Mouse (Mus musculus): ENCODE data around the gene Ifi47. TPM values are rescaled to one million over a fixed set of nuclear protein-coding genes. Genes with fewer than 3 reads are reported as not detected.

The Ifi47 gene
- polyA plus RNA-seq, 1 experiment from 2014 or later = 2.3 TPM

DNA sequence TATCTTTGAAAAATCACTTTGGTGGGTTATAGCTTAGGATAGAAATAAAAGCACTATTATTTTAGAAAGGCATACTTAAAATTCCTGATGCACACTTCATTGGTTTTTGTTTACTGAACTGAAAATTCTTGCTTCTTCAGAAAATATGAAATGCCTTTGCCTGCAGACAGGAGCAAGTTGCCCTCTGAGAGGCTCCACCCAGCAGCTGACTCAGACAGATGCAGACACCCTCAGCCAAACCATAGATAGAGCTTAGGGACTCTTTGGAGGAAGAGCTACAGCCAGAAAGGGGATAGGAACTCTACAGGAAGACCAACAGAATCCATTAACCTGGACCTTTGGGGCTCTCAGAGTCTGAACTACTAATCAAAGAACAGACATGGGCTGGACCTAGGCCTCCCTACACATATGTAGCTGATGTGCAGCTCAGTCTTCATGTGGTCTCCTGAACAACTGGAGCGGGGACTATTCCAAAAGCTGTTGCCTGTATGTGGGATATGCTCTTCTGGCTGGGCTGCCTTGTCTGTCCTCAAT lies 15.7 kb downstream of the Ifi47 start:
- no peak overlapping the region for H3K27ac ChIP-seq
- no peak overlapping the region for H3K9ac ChIP-seq
- 96% methylated on average over 1 of the region's 1 CpGs for WGBS
- no peak for ATAC-seq (ENCODE audit: insufficient read depth, low FRiP score, low read depth)
- H3K4me2 ChIP-seq = no peak overlapping the region
- no peaks in the 10 kb centered on the region for H3K36me3 ChIP-seq
- no peaks in the 10 kb centered on the region for H3K27me3 ChIP-seq (replicated peaks)
- no peaks in the 10 kb centered on the region for H3K9me3 ChIP-seq
- no peak overlapping the region for H3K4me3 ChIP-seq (replicated peaks)
- peaks cover 7% of the 10 kb centered on the region; the same call in 1 of the 2 replicates for H3K4me1 ChIP-seq

DNA sequence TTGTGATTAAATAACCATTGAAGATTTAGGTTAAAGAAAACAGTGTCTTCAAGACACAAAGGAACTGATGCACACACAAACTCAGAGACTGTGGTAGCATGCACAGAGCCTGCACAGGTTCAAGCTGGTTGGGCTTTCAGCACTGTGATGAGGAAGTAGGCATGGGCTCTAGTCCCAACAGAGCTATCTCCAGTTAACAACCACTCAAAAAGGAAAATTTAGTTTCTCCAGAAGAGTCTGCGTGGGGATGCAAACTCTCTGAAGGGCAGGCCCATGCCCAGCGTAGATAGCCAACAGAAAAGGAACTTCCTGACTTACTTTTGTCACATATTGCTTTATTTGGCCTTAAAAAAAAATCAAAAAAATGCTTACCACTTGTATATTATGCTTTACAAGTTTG lies 16.4 kb downstream of the Ifi47 start:
- Histone ChIP-seq H3K9me3 (no peaks in the 10 kb centered on the region), H3K4me3 (replicated peaks) (no peak overlapping the region), H3K4me1 (peaks cover 6% of the 10 kb centered on the region; the same call in 1 of the 2 replicates), H3K27ac (no peak overlapping the region), H3K36me3 (no peaks in the 10 kb centered on the region), H3K9ac (no peak overlapping the region), H3K27me3 (replicated peaks) (no peaks in the 10 kb centered on the region), H3K4me2 (no peak overlapping the region)
- ATAC-seq (ENCODE audit: insufficient read depth, low FRiP score, low read depth) = no peak
- 84% methylated on average over 2 of the region's 2 CpGs for WGBS

DNA sequence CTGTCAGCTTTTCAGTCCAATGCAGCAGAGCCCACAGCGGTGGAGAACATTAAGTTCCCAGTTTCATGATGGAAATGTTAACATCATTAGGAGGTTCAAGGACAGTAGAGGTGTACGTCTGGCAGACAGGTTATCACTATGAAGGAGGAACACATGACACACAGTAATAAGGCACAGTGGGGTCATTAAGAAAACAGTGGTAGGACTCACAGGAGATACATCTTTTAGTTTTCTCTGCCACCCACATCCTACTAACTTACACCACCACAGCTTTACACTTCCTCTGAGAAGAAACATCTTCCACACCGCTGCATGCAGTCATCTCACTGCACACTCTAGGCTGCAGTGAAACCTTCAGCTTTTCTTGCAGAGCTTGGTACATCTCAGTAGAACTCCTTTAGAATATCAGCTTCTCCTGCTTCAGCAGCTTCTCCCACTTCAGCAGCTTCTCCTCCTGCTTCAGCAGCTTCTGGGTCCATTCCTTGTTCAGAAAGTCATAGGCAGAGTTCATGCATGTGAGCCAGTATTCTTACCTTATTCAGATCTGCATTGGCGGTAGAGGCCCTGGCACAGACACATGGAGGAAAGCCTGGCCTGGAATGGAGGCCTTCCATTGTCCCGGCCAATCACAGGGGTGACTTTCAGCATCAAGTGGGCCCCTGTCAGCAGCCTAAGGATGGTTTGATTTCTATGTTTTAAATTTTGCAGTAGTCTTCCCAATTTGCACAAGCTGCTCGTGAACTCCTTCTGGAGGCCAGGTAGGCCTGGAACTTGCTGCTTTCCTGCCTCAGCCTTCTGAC lies 17.7 kb downstream of the Ifi47 start:
- H3K9me3 ChIP-seq = no peaks in the 10 kb centered on the region
- H3K27me3 ChIP-seq (replicated peaks) = no peaks in the 10 kb centered on the region
- no peaks in the 10 kb centered on the region for H3K4me1 ChIP-seq
- no peak overlapping the region for H3K4me2 ChIP-seq
- H3K9ac ChIP-seq = no peak overlapping the region
- WGBS = 80% methylated on average over 6 of the region's 6 CpGs
- H3K36me3 ChIP-seq = no peaks in the 10 kb centered on the region
- ATAC-seq (ENCODE audit: insufficient read depth, low FRiP score, low read depth) = no peak
- H3K4me3 ChIP-seq (replicated peaks) = no peak overlapping the region
- H3K27ac ChIP-seq = no peak overlapping the region

DNA sequence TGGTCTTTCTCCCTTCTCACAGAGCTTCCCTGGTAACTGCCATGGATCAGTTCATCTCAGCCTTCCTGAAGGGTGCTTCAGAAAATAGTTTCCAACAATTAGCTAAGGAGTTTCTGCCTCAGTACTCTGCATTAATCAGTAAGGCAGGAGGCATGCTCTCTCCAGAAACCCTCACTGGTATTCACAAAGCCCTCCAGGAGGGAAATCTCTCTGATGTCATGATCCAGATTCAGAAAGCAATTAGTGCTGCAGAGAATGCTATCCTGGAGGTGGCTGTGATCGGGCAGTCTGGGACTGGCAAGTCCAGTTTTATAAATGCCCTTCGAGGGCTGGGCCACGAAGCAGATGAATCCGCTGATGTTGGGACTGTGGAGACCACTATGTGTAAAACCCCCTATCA lies 19.0 kb downstream of the Ifi47 start:
- Histone ChIP-seq H3K36me3 (no peaks in the 10 kb centered on the region), H3K4me1 (no peaks in the 10 kb centered on the region), H3K9me3 (no peaks in the 10 kb centered on the region), H3K27ac (no peak overlapping the region), H3K4me2 (no peak overlapping the region), H3K9ac (no peak overlapping the region), H3K4me3 (replicated peaks) (no peak overlapping the region), H3K27me3 (replicated peaks) (no peaks in the 10 kb centered on the region)
- ATAC-seq (ENCODE audit: insufficient read depth, low FRiP score, low read depth) = no peak
- WGBS = 90% methylated on average over 4 of the region's 4 CpGs

DNA sequence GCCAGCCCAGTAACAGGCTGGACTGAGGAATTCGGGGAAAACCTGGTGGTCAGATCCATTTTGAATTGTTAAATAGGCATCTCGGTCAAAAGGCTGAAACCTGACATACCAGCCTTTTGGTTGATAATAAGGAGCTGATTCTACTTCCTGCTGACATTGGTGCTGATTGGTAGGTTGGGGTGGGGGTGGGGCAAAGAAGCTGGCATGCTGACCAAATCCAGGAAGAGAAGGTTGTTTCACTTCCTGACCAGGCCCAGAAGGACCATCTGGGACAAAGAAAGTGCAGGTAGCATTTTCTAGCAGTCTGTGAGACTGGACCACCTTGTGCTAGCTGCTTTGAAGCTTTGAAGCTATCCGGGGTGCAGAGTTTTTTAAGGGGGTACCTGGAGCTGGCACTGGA lies 24.0 kb downstream of the Ifi47 start:
- H3K27me3 ChIP-seq (replicated peaks) = no peaks in the 10 kb centered on the region
- WGBS = 79% methylated on average over 3 of the region's 3 CpGs
- no peak overlapping the region for H3K9ac ChIP-seq
- ATAC-seq (ENCODE audit: insufficient read depth, low FRiP score, low read depth) = no peak
- no peak overlapping the region for H3K27ac ChIP-seq
- no peaks in the 10 kb centered on the region for H3K4me1 ChIP-seq
- H3K4me2 ChIP-seq = no peak overlapping the region
- no peaks in the 10 kb centered on the region for H3K9me3 ChIP-seq
- no peak overlapping the region for H3K4me3 ChIP-seq (replicated peaks)
- H3K36me3 ChIP-seq = no peaks in the 10 kb centered on the region

DNA sequence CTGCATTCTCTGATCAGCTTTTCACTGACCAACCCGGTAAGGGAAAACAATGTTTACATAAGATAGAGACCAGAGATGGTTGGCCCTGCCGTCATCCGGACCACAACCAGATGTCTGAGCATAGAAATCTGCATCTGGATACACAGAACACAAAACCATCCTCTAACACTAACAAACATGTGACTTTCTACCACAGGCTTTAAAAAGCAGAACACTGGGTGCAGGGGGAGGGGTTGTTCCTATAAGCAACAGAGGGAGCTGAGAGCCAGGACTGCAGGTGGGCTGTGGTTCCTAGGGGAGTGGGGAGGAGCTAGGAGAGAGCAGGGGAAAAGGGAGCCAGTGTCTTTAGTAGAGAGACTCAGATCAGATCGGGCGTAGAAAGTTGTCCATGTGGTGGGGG lies 25.1 kb downstream of the Ifi47 start:
- Histone ChIP-seq H3K9me3 (no peaks in the 10 kb centered on the region), H3K36me3 (no peaks in the 10 kb centered on the region), H3K9ac (no peak overlapping the region), H3K4me1 (no peaks in the 10 kb centered on the region), H3K27ac (no peak overlapping the region), H3K27me3 (replicated peaks) (no peaks in the 10 kb centered on the region), H3K4me2 (no peak overlapping the region), H3K4me3 (replicated peaks) (no peak overlapping the region)
- 26% methylated on average over 5 of the region's 5 CpGs for WGBS
- no peak for ATAC-seq (ENCODE audit: insufficient read depth, low FRiP score, low read depth)

DNA sequence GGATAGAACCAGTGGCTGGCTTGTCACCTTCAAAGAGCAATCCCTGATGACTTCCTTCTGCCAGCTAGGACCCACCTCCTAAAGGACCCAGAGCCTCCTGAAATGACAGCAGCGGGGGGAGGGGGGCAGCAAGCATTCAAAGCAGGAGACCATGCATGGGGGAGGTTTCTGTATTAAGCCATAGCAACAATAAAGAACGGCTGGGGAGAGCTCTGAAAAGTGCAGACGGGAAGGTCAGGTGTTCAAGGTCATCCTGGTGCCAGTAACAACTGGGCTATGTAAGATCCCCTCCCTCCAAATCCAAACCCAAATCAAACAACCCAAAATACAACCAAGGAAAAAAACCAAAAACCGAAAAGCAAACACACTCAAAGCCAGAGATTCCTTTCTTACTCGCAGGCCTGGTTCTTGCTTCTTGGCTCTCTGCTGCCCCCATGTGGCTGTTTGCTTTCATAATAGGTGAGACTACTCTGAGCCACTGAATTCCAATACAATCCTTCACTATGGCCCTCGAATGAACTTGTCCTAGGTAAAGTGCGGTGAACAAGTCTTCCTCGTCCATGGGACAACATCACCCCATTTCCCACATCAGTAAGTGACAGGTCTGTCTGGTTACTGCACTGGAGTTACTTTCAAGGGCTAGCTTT lies 26.8 kb downstream of the Ifi47 start:
- Histone ChIP-seq H3K36me3 (no peaks in the 10 kb centered on the region), H3K4me1 (no peaks in the 10 kb centered on the region), H3K27me3 (replicated peaks) (no peaks in the 10 kb centered on the region), H3K4me3 (replicated peaks) (no peak overlapping the region), H3K27ac (no peak overlapping the region), H3K9ac (no peak overlapping the region), H3K4me2 (no peak overlapping the region), H3K9me3 (no peaks in the 10 kb centered on the region)
- WGBS = 12% methylated on average over 8 of the region's 8 CpGs
- peak; percentile 56; the same call in 1 of the 2 replicates for ATAC-seq (ENCODE audit: insufficient read depth, low FRiP score, low read depth)

DNA sequence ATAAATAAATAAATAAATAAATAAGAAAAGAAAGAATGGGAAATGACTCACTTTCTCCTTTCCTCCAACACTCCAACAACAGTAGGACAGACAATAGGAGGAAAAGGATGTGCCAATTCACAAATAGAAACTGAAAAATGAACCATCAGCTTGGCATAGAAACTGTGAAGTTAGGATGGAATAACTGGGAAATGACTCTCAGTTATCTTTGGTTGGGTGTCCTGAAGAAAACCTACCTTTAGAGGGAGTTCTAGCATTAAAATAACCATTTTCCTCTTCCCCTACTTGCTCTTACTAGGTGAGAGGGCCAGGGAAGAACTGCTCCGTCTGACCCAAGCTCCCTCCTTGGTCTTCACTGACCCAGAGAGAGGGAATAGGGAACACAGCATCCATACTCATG lies 29.4 kb downstream of the Ifi47 start:
- WGBS = 81% methylated on average over 1 of the region's 1 CpGs
- no peaks in the 10 kb centered on the region for H3K9me3 ChIP-seq

DNA sequence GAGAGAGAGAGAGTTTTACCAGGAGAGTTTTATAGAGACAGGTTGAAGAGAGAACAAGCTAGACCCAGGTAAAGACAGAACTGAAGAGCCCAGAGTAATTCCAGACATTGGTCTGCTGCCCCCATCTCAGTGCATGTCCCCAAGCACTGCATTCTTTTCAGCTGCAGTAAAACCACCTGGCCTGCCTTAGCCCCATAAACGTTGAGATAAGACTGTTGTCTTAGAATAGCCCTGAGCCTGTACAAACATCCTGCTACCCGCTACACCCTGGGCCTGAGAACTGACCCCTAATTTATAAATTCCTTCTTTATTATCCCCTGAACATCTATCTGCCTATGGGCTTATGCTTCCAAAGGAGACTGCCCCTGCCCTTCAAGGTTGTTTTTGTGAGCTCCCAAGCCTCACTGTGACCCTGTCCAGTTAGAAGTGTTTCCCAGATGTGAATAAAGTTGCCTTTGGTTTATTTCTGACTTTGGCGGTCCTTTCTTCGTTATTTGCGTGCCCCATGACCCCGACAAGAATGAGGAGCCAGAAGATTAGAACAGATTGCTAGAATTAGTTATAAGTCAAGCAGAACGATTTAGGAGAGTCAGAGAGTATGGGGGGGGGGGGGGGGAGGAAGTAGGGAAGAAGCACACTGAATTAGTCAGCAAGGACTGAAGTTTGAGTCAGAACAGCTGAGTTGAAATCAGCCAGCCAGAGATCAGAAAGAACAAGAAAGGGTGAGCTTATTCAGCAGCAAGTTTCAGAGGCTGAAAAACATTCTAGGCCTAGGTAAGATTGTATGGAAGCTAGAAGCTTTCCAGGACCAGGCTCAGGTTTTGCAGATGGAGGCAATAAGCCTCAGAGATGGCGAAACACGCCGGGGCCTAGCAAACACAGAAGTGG lies 31.5 kb downstream of the Ifi47 start:
- Histone ChIP-seq H3K27me3 (replicated peaks) (no peaks in the 10 kb centered on the region), H3K27ac (no peak overlapping the region), H3K9ac (no peak overlapping the region), H3K9me3 (no peaks in the 10 kb centered on the region), H3K36me3 (no peaks in the 10 kb centered on the region), H3K4me2 (no peak overlapping the region), H3K4me1 (no peaks in the 10 kb centered on the region), H3K4me3 (replicated peaks) (no peak overlapping the region)
- WGBS = 46% methylated on average over 10 of the region's 10 CpGs
- ATAC-seq (ENCODE audit: insufficient read depth, low FRiP score, low read depth) = 0 out of 2 replicates have a peak, but pooled peaks have one; percentile 43

More for the DNA sequence above, 29.4 kb downstream of the Ifi47 start:
- Histone ChIP-seq H3K27ac (no peak overlapping the region), H3K9ac (no peak overlapping the region), H3K4me3 (replicated peaks) (no peak overlapping the region), H3K36me3 (no peaks in the 10 kb centered on the region), H3K4me1 (no peaks in the 10 kb centered on the region), H3K27me3 (replicated peaks) (no peaks in the 10 kb centered on the region), H3K4me2 (no peak overlapping the region)
- ATAC-seq (ENCODE audit: insufficient read depth, low FRiP score, low read depth) = no peak

DNA sequence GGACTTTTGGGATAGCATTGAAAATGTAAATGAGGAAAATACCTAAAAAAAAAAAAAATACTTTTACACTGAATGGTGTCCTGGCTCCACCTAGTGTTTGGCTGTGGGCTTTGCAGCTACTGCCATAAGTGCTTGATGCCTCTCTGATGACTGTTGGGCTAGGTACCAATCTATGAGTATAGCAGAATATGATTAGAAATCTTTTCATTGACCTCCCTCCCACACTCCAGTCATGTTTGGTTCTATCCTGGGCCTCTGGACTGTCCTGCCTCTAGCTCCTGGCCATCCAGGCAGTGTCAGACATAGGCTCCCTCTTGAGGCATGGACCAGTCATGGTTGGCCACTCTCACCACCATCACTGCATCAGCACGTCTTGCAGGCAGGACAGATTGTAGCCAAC lies 32.4 kb downstream of the Ifi47 start:
- H3K36me3 ChIP-seq = no peaks in the 10 kb centered on the region
- no peaks in the 10 kb centered on the region for H3K9me3 ChIP-seq
- no peaks in the 10 kb centered on the region for H3K4me1 ChIP-seq
- H3K4me3 ChIP-seq (replicated peaks) = no peak overlapping the region
- H3K4me2 ChIP-seq = no peak overlapping the region
- H3K27ac ChIP-seq = no peak overlapping the region
- H3K27me3 ChIP-seq (replicated peaks) = no peaks in the 10 kb centered on the region
- 34% methylated on average over 1 of the region's 1 CpGs for WGBS
- ATAC-seq (ENCODE audit: insufficient read depth, low FRiP score, low read depth) = no peak
- no peak overlapping the region for H3K9ac ChIP-seq

DNA sequence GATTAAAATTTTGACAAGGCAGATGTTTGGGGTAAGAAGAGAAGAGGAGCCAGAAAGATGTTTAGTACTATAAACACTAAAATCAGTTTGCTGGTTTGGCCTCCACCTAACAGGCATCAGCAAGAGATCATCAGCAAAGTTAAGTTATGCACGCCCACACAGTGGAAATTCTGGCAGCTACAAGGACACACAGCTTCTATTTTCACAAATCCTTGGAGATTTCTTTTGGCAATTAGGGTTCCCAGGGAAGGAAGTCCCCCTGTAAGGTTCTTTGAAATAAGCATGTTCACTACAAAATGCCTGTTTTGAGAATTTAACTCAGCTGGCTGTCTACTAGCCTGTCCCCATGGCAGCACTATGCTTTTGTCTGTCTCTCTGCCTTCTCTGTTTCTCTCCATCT lies 34.6 kb downstream of the Ifi47 start:
- H3K27ac ChIP-seq = no peak overlapping the region
- no peak overlapping the region for H3K9ac ChIP-seq
- 44% methylated on average over 1 of the region's 1 CpGs for WGBS
- no peaks in the 10 kb centered on the region for H3K4me1 ChIP-seq
- no peak for ATAC-seq (ENCODE audit: insufficient read depth, low FRiP score, low read depth)
- H3K27me3 ChIP-seq (replicated peaks) = no peaks in the 10 kb centered on the region
- H3K9me3 ChIP-seq = no peaks in the 10 kb centered on the region
- no peak overlapping the region for H3K4me2 ChIP-seq
- no peak overlapping the region for H3K4me3 ChIP-seq (replicated peaks)
- no peaks in the 10 kb centered on the region for H3K36me3 ChIP-seq
